Mouse (Mus musculus): ENCODE data around the gene Pnldc1. TPM values are rescaled to one million over a fixed set of nuclear protein-coding genes. Genes with fewer than 3 reads are reported as not detected.
"Not testable (repeated sequence)": the region's sequence is repeated elsewhere in the genome, so short reads cannot be mapped to it uniquely, and the experiment has no call there.

Gene Pnldc1
- polyA plus RNA-seq, 1 experiment from 2014 or later = 0.65 TPM

DNA sequence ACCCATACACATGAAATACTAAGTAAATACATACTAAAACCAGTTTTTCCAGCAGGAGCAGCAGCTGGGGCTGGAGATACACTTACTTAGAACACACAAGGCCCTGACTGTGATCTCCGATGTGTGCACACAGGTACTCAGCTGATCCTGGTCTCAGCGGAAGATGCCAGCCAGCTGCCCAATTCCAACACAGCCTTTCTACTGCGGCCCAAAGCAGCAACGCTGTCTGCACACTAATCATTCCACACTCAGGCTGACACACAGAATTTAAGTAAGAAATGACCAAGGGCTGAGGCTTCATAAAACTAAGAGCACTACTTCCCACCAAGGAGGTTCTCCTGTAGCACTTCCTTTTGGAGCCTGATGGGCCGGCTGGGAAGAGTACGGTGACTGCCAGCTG, 7.7 kb downstream of the Pnldc1 start:
- H3K27ac ChIP-seq (ENCODE audit: low read depth) = no peak overlapping the region
- H3K27me3 ChIP-seq (replicated peaks; ENCODE audit: control insufficient read depth, insufficient read depth, low read length) = no peaks in the 10 kb centered on the region
- H3K36me3 ChIP-seq (ENCODE audit: control insufficient read depth, insufficient read depth, low read length) = peaks cover 7% of the 10 kb centered on the region; the same call in 1 of the 2 replicates
- no peak for DNase-seq (ENCODE audit: low spot score)
- no peaks in the 10 kb centered on the region for H3K9me3 ChIP-seq (ENCODE audit: control insufficient read depth, low read length)
- H3K4me1 ChIP-seq (replicated peaks; ENCODE audit: control insufficient read depth, insufficient read depth, low read length) = no peaks in the 10 kb centered on the region
- no peak overlapping the region for H3K4me3 ChIP-seq (ENCODE audit: low read depth, low read length)
- H3K9ac ChIP-seq (ENCODE audit: low read length) = no peak overlapping the region
- no peak for ATAC-seq (replicated peaks; ENCODE audit: low FRiP score, low TSS enrichment, low read depth)
- 95% methylated on average over 6 of the region's 6 CpGs for WGBS
- no peak overlapping the region for H3K4me2 ChIP-seq (ENCODE audit: low read length)

DNA sequence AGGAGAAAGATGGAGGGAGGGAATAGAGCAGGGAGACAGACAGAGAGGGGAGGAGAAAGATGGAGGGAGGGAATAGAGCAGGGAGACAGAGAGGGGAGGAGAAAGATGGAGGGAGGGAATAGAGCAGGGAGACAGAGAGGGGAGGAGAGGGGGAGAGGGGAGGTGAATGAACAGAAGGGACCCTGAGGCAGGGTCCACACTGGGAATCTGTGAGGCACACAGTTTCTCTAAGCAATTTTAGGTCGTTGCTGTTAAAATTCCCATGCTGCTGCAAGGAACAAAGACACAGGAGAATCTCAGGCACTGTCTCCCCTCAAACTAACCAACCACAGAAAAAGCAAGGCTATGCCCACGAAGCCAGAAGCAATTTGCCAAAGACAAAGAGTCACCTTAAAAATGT, 11.4 kb downstream of the Pnldc1 start:
- H3K27me3 ChIP-seq (replicated peaks; ENCODE audit: control insufficient read depth, insufficient read depth, low read length); H3K27ac ChIP-seq (ENCODE audit: low read depth); H3K9me3 ChIP-seq (ENCODE audit: control insufficient read depth, low read length); H3K9ac ChIP-seq (ENCODE audit: low read length); ATAC-seq (replicated peaks; ENCODE audit: low FRiP score, low TSS enrichment, low read depth); H3K4me2 ChIP-seq (ENCODE audit: low read length); H3K4me1 ChIP-seq (replicated peaks; ENCODE audit: control insufficient read depth, insufficient read depth, low read length); H3K36me3 ChIP-seq (ENCODE audit: control insufficient read depth, insufficient read depth, low read length); DNase-seq (ENCODE audit: low spot score); H3K4me3 ChIP-seq (ENCODE audit: low read depth, low read length): not testable (repeated sequence)
- WGBS = 31% methylated on average over 2 of the region's 2 CpGs

GRCm38 (mm10) chr17:12897674-12898073, 12.4 kb downstream of the Pnldc1 start:
- WGBS = 89% methylated on average over 5 of the region's 5 CpGs
- no peak overlapping the region for H3K4me3 ChIP-seq (ENCODE audit: low read depth, low read length)
- DNase-seq (ENCODE audit: low spot score) (no peak), ATAC-seq (replicated peaks; ENCODE audit: low FRiP score, low TSS enrichment, low read depth) (no peak)
- no peaks in the 10 kb centered on the region for H3K27me3 ChIP-seq (replicated peaks; ENCODE audit: control insufficient read depth, insufficient read depth, low read length)
- H3K9ac ChIP-seq (ENCODE audit: low read length) = no peak overlapping the region
- no peak overlapping the region for H3K4me2 ChIP-seq (ENCODE audit: low read length)
- no peaks in the 10 kb centered on the region for H3K4me1 ChIP-seq (replicated peaks; ENCODE audit: control insufficient read depth, insufficient read depth, low read length)
- no peak overlapping the region for H3K27ac ChIP-seq (ENCODE audit: low read depth)
- peaks cover 7% of the 10 kb centered on the region; the same call in 1 of the 2 replicates for H3K36me3 ChIP-seq (ENCODE audit: control insufficient read depth, insufficient read depth, low read length)
- no peaks in the 10 kb centered on the region for H3K9me3 ChIP-seq (ENCODE audit: control insufficient read depth, low read length)

GRCm38 (mm10) chr17:12892033-12892432, 18.0 kb downstream of the Pnldc1 start:
- no peak overlapping the region for H3K4me2 ChIP-seq (ENCODE audit: low read length)
- no peak for DNase-seq (ENCODE audit: low spot score)
- no peak for ATAC-seq (replicated peaks; ENCODE audit: low FRiP score, low TSS enrichment, low read depth)

GRCm38 (mm10) chr17:12891054-12891453, 19.0 kb downstream of the Pnldc1 start:
- 79% methylated on average over 4 of the region's 4 CpGs for WGBS
- Histone ChIP-seq H3K27ac (ENCODE audit: low read depth) (no peak overlapping the region), H3K36me3 (ENCODE audit: control insufficient read depth, insufficient read depth, low read length) (no peaks in the 10 kb centered on the region; the same call in 1 of the 2 replicates), H3K4me3 (ENCODE audit: low read depth, low read length) (no peak overlapping the region), H3K9ac (ENCODE audit: low read length) (no peak overlapping the region), H3K4me1 (replicated peaks; ENCODE audit: control insufficient read depth, insufficient read depth, low read length) (no peaks in the 10 kb centered on the region), H3K27me3 (replicated peaks; ENCODE audit: control insufficient read depth, insufficient read depth, low read length) (no peaks in the 10 kb centered on the region), H3K4me2 (ENCODE audit: low read length) (no peak overlapping the region), H3K9me3 (ENCODE audit: control insufficient read depth, low read length) (no peaks in the 10 kb centered on the region)
- no peak for DNase-seq (ENCODE audit: low spot score)
- ATAC-seq (replicated peaks; ENCODE audit: low FRiP score, low TSS enrichment, low read depth) = no peak

More at GRCm38 (mm10) chr17:12892033-12892432, 18.0 kb downstream of the Pnldc1 start:
- no peak overlapping the region for H3K27ac ChIP-seq (ENCODE audit: low read depth)
- H3K4me1 ChIP-seq (replicated peaks; ENCODE audit: control insufficient read depth, insufficient read depth, low read length) = no peaks in the 10 kb centered on the region
- no peak overlapping the region for H3K9ac ChIP-seq (ENCODE audit: low read length)
- H3K9me3 ChIP-seq (ENCODE audit: control insufficient read depth, low read length) = no peaks in the 10 kb centered on the region
- H3K36me3 ChIP-seq (ENCODE audit: control insufficient read depth, insufficient read depth, low read length) = no peaks in the 10 kb centered on the region; the same call in 1 of the 2 replicates
- 89% methylated on average over 9 of the region's 9 CpGs for WGBS
- H3K27me3 ChIP-seq (replicated peaks; ENCODE audit: control insufficient read depth, insufficient read depth, low read length) = no peaks in the 10 kb centered on the region
- no peak overlapping the region for H3K4me3 ChIP-seq (ENCODE audit: low read depth, low read length)

GRCm38 (mm10) chr17:12887021-12887775, 22.8 kb downstream of the Pnldc1 start:
- Histone ChIP-seq H3K4me2 (ENCODE audit: low read length) (no peak overlapping the region), H3K27ac (ENCODE audit: low read depth) (no peak overlapping the region), H3K9ac (ENCODE audit: low read length) (no peak overlapping the region), H3K36me3 (ENCODE audit: control insufficient read depth, insufficient read depth, low read length) (no peaks in the 10 kb centered on the region; the same call in 1 of the 2 replicates), H3K4me3 (ENCODE audit: low read depth, low read length) (no peak overlapping the region), H3K27me3 (replicated peaks; ENCODE audit: control insufficient read depth, insufficient read depth, low read length) (no peaks in the 10 kb centered on the region), H3K4me1 (replicated peaks; ENCODE audit: control insufficient read depth, insufficient read depth, low read length) (no peaks in the 10 kb centered on the region), H3K9me3 (ENCODE audit: control insufficient read depth, low read length) (no peaks in the 10 kb centered on the region)
- 72% methylated on average over 15 of the region's 15 CpGs for WGBS
- DNase-seq (ENCODE audit: low spot score) (no peak), ATAC-seq (replicated peaks; ENCODE audit: low FRiP score, low TSS enrichment, low read depth) (no peak)

DNA sequence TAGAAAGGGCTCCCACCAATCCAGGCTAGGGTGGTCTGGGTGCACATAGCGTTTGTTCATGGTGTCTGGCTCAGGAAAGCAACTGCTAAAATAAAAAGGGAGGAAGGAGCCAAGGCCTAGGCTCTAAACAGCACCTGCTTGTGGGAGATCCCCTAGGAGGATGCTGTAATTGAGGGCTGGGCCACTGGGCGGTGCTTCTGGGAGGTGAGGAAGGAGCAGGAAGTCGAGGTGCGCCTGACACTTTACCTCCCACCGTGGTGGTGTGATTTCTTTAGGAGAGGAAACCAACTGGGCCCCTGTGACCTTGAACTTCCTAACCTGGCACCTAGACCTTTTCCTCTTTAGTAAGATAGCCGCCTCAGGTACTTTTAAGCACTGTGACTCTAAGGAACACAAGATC, 23.4 kb downstream of the Pnldc1 start:
- H3K9me3 ChIP-seq (ENCODE audit: control insufficient read depth, low read length) = no peaks in the 10 kb centered on the region
- WGBS = 38% methylated on average over 6 of the region's 6 CpGs

DNA sequence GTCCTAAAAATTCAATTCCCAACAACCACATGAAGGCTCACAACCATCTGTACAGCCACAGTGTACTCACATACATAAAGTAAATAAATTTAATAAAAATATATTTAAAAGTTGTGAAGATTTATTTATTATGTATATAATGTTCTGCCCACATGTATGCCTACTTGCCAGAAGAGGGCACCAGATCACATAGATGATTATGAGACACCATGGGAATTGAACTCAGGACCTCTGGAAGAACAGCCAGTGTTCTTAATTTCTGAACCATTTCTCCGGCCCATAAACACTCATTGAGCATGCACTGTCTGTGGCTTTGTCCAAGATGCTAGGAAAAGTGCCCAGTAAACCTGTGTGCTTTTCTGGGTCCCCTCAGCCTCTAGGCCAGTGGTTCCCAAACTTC, 28.8 kb downstream of the Pnldc1 start:
- Histone ChIP-seq H3K4me1 (replicated peaks; ENCODE audit: control insufficient read depth, insufficient read depth, low read length) (no peaks in the 10 kb centered on the region), H3K9me3 (ENCODE audit: control insufficient read depth, low read length) (no peaks in the 10 kb centered on the region), H3K36me3 (ENCODE audit: control insufficient read depth, insufficient read depth, low read length) (no peaks in the 10 kb centered on the region), H3K9ac (ENCODE audit: low read length) (no peak overlapping the region), H3K27me3 (replicated peaks; ENCODE audit: control insufficient read depth, insufficient read depth, low read length) (no peaks in the 10 kb centered on the region), H3K4me2 (ENCODE audit: low read length) (no peak overlapping the region), H3K4me3 (ENCODE audit: low read depth, low read length) (no peak overlapping the region), H3K27ac (ENCODE audit: low read depth) (no peak overlapping the region)
- ATAC-seq (replicated peaks; ENCODE audit: low FRiP score, low TSS enrichment, low read depth) (no peak), DNase-seq (ENCODE audit: low spot score) (no peak)
- WGBS = 88% methylated on average over 1 of the region's 1 CpGs

More for the DNA sequence above, 23.4 kb downstream of the Pnldc1 start:
- DNase-seq (ENCODE audit: low spot score) (no peak), ATAC-seq (replicated peaks; ENCODE audit: low FRiP score, low TSS enrichment, low read depth) (0 out of 2 replicates have a peak, but pooled peaks have one; percentile 44)
- Histone ChIP-seq H3K4me1 (replicated peaks; ENCODE audit: control insufficient read depth, insufficient read depth, low read length) (no peaks in the 10 kb centered on the region), H3K27ac (ENCODE audit: low read depth) (no peak overlapping the region), H3K27me3 (replicated peaks; ENCODE audit: control insufficient read depth, insufficient read depth, low read length) (no peaks in the 10 kb centered on the region), H3K36me3 (ENCODE audit: control insufficient read depth, insufficient read depth, low read length) (no peaks in the 10 kb centered on the region; the same call in 1 of the 2 replicates), H3K9ac (ENCODE audit: low read length) (no peak overlapping the region), H3K4me3 (ENCODE audit: low read depth, low read length) (no peak overlapping the region), H3K4me2 (ENCODE audit: low read length) (no peak overlapping the region)

DNA sequence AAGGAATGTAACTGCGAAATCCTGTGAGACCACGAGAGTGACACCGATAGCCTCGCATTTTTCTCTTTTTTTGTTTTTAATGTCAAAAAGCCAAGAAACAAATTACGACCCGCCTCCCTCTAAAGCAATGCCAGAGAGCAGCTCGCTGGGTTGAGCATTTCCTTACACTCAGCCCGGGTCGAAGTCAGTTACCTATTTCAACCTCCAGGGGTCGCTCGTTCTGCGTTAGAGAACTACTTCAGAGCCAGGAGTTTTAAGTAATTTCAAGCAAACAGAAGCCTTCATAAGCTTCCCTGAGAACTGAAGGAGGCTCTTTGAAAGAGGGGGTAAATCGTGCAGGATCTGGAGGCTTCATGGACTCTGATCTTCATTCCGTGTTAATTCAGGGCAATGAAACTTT, 29.9 kb downstream of the Pnldc1 start:
- H3K9me3 ChIP-seq (ENCODE audit: control insufficient read depth, low read length) = no peaks in the 10 kb centered on the region
- no peaks in the 10 kb centered on the region for H3K27me3 ChIP-seq (replicated peaks; ENCODE audit: control insufficient read depth, insufficient read depth, low read length)
- no peak overlapping the region for H3K9ac ChIP-seq (ENCODE audit: low read length)
- no peak overlapping the region for H3K4me3 ChIP-seq (ENCODE audit: low read depth, low read length)
- no peak overlapping the region for H3K27ac ChIP-seq (ENCODE audit: low read depth)
- H3K36me3 ChIP-seq (ENCODE audit: control insufficient read depth, insufficient read depth, low read length) = no peaks in the 10 kb centered on the region
- peak overlapping the region; percentile 45 for H3K4me2 ChIP-seq (ENCODE audit: low read length)
- 3% methylated on average over 14 of the region's 14 CpGs for WGBS
- H3K4me1 ChIP-seq (replicated peaks; ENCODE audit: control insufficient read depth, insufficient read depth, low read length) = no peaks in the 10 kb centered on the region
- DNase-seq (ENCODE audit: low spot score) = peak; percentile 89
- ATAC-seq (replicated peaks; ENCODE audit: low FRiP score, low TSS enrichment, low read depth) = peak; percentile 65
